Mouse (Mus musculus) mesoderm, embryonic 11.5 days (tissue): Measurements from ENCODE around the gene Arid5a.

ENCODE experiments used
- DNase-seq: peaks from one replicate; pipeline ENCODE4 v3.0.0-alpha.2; 2012; ENCODE audit warnings: low read depth, low spot score

Arid5a gene

DNA sequence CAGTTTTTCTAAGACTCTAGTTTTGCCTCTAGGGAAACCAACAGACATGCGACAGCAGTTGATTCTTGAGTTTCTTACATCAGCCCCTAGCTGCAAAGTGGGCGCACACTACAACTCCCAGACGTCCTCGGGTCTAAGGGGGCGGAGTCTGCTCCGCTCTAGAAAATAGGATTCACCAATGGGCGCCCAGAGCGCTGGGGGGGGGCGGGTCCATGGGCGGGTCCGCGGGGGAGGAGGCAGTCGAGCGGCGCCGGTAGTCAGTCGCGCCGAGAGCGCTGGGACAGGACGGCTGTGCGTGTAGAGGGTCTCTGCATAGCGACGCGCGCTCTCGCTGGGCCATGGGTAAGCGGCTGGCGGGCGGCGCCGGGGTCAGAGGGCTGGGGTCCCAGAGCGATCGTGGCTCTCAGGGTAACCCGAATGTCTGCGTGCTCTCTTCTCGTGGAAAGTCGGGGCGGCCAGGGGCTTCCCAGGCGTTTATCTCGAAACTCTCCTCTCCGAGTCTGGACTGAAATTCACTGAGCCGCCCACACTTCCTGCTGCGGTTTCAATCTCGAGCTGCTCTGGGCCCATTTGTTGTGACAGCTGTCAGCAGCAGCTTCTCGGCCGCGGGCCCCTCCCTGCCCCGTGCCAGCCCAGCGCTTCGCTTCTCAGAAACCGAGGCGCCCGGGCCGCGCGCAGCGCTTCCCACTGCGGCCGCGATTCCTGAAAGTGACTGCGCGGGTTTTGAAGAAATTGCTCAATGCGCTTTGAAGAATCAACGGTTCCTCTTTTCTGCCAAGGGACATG is at the start of gene Arid5a:
Gene Arid5a, plus strand, starts transcription at position 239 of the 786 bp plus-strand sequence.
- peak; percentile 95 for DNase-seq

DNA sequence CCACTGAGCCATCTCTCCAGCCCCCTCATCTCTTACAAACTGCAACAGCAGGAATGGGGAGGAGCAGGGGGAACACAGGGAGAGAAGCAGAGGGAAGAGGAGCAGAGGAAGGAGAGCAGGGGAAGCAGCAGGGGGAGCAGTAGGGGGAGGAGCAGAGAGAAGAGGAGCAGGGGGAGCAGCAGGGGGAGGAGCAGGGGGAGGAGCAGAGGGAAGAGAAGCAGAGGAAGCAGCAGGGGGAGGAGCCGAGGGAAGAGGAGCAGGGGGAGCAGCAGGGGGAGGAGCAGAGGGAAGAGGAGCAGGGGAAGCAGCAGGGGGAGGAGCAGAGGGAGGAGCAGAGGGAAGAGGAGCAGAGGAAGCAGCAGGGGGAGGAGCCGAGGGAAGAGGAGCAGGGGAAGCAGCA is 48.9 kb upstream of the Arid5a start:
- DNase-seq = no peak

DNA sequence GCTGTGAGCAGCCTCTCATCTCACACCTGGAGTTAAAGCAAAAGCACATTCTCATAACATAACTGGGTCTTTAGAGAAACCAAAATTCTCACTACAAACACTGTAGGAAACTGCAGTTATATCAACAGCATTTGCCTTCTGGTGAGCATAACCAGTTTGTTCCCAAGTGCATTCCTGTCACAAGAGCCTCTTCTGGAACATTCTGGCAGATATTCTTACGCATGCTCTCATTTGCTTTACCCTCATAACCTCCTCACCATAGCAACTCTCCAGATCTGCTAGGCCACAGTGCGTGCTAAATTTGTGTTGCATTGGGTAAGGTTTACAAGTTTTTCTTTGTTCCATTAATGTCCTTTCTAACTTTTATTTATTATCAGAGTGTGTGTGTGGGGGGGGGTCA is 48.3 kb upstream of the Arid5a start:
- DNase-seq = no peak

DNA sequence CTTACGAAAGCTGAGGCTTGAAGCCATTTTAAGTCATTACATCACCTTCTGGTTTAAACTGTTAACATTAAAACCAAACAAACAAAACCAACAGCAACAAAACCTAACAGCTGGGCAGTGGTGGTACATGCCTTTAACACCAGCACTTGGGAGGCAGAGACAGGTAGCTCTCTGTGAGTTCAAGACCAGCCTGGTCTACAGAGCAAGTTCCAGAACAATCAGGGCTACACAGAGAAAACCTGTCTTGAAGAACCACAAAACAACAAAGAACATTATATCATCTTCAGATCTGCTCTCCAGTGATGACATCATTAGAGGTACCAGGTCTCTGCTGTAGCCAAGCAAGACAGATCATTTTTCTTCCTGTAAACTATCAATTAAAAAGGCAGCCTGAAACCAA is 47.1 kb upstream of the Arid5a start:
- DNase-seq = no peak

DNA sequence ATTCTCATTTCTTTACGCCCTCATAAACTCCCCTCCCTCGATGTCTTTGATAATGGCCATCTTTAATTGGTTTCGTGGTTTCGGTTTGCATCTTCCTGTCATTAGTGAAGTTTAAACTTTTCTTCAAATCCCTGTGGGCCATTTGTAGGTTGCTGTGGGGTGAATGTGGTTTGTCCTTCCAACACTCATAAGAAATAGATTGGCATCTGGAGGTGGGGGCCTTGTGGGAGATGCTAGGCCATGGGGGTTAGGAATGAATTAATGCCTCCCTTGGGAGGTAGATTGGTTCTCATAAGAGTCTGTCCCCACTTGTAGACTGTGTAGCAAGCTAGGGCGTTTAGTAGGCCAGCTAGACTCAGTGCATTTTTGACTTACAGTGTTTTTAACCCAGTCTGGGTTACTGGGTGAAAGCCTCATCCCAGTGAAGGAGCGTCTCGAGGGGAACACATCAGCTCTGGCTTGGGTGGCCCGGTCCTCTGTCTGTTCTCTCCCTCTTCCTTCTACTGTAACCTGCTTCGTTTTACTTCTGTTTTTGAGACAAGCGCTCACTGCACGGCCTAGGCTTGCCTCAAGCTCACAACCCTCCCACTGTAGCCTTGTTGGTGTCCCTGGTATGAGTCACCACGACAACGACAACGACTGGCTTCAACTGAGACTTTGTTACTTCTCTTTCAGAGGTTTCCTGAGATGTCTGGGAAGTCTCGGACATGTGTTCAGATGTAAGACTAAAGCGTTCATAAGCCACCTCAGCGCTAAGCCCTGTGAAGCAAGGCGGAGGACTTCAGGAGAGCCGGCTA is 45.6 kb upstream of the Arid5a start:
- no peak for DNase-seq

DNA sequence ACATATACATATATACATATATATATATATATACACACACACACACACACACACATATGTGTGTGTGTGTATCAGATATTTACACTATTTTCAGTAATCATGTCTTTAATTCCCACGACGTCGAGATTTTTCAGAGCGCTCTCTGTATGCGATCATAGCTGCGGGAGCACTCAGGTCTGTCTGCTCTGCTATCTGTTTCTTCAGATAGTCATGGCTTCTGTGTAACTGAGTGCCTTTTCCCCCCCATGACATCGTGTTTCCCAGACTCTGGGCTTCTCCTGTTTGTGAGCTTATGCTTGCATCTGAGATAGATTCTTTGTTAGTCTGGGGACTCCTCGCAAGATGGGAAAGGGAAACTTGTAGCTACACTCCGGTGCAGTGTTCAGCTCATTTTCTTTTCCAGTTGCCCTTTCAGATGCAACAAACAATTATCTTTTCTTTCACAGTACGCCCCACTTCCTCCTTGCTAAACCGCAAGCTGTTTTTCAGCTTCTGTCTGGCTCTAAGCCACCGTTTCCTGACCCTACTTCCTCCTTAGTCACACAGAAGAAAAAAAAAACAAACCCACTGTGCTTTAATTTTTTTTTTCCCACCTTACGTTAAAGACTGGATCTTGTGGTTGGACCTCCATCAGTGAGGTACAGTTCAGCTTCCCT is 43.6 kb upstream of the Arid5a start:
- DNase-seq = no peak

DNA sequence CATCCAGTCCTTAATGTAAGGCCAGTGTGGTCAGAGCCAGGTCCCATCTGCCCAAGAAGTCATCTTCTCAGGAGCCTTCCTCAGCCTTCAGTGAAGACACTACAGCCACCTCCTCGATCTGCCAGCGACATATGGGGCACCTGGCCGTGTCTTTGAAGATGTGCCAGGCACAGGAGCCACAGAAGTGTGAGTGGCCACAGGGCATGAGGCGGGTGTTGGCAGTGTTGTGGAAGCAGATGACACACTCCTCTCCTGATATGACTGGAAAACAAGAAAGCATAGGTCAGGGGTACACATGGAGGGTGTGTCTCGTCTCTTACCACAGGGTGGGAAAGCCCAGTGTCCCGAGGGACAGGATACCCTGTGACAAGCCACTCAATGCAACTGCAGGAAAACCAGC is 41.2 kb upstream of the Arid5a start:
- no peak for DNase-seq

DNA sequence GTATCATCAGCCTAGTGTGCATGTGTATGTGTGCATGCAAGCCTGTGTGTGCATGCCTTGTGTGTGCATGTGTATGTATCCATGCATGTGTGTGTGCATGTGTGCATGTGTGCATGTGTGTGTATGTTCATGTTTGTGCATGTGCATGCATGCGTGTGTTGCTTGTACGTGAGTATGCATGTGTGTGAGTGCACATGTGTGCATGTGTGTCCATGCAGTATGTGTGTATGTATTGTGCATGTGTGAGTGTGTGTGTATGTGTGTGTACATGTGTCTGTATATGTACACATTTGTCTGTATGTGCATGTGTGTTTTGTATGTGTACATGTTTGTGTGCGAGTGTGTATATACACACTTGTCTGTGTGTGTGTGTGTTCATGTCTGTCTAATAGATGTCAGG is 39.9 kb upstream of the Arid5a start:
- DNase-seq = no peak

DNA sequence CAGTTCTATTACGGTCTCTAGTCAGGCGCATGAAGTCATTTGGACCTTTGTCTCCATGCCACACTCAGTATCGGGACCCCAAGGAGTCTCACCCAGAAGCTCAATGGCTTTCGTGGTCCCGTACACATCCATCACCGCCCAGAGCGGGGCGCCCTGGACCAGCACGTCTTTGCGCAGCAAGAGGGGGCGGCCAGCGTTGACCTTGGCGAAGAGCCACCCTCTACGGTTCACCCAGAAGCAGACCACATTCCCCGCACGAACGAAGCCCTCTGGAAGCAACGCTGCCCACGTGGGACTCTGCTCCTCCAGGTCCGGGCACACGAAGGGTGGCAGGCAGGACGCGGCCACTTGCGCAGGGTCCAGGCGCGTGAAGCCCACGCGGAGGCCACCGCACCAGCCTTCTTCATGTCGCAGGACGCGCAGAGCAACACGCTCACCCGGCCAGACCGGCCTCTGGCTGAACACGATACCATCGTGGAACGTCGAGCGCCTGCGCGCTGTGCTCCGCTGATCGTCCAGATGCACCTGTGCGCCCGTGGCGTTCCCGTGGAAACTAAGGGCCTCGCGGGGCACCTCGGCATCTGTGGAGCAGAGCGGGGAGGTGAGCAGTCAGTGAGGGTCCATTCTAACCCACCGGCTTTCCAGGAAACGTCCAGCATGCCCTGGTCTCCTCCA is 38.3 kb upstream of the Arid5a start:
- DNase-seq = no peak

DNA sequence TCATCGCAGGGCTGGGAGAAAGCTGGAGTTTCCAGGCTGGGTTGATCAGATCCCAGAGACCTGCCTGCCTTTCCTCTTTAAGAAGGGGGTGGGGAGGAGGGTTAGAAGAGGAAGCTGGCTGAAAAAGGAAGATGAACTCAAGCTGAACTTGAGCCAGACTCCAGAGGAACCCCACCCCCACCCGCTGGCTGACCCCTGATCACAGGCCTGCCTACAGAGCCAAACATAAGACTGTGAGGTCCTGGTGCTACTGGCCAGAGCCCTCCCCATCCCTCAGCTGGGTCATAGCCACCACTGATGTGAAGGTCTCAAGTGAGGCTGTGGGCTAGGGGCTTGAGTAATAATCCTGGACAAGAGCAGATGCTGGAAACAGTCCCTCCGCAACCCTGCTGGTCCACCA is 36.9 kb upstream of the Arid5a start:
- DNase-seq = no peak

DNA sequence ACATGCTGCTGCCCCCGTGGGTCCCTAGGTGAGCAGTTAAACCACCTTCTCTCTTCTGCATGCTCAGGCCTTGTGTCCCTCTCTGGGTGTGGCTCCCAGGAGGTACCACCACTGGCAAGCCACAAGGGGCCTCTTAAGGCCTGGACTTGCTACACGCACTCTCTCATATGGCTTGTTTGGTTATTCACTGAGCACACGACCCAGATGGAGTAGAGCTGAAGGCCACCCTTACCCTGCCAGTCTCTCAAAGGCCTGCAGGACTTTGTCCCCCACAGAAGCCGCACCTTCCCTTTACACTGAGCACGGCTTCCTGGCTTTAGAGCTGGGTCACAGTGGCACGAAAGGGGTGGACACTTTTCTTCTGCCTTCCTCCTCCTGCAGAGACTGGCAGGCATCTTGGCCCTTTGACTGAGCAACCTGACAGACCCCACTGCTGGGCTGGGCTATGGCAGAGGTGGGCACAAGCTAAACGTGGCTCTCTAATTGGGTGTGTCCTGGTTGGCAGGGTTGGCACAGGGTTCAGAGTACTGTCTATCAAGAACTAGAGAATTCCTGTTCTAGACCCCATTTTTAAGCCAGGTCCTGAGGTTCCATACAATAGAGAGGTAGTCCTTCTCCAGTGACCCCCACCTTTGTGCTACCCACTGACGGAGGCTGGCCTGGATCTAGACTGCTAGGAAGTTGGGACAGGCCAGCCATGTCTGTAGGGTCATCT is 35.9 kb upstream of the Arid5a start:
- no peak for DNase-seq

DNA sequence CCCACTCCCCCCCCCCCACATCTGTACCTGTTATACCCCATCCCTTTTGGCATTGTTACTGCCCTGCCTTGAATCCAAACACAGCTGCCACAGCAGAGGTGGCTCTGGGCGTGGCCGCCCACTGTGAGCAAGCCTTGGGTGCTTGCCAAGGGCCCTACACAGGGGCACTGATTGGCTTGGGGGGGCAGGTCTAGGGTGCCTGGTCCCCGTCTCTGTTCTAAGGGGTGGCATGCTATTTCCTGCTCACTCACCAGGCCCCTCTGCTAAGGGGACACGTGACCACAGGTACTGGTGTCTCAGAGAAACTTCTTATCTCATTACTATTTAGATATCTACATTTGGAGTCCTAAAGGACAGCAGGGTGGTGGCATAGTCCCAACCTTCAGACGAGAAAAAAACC is 35.0 kb upstream of the Arid5a start:
- DNase-seq = no peak

DNA sequence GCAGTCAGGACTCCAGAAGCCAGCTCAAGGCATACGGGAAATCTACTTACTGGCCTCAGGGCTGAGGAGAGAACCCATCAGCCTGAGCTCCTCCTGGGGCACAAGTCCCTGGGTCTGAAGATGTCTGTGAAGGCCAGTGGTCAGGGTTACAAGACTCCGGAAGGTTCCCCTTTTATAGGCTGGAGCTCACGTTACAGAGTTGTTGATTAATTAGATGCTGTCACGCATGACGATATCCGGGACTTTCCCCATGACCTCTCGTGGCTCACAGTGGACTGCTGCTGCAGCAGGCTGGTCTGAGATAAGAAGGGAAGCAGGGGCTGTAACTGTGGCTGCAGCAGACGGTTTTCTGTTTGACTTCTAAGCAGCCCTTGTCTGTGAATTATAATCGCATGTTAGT is 34.2 kb upstream of the Arid5a start:
- peak; percentile 45 for DNase-seq

DNA sequence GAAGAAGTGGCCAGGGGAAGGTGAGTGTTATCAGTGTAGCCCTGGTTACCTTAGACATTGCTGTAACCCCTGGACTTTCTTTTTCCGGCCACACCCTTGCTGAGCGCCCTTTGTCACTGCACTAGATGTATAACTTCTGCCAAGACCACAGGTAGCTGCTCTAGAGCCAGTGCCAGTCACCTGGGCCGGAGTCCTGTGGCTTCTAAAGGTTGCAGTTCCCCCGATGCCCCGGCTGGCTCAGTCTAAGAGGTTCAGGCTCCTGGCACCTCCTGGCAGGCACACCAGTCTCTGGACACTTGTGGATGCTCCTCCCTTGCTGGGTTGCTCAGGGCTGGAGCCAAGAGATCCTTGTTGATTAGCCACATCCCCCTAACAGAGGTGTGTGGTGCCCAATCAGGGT is 33.1 kb upstream of the Arid5a start, which contains the start of gene Neurl3:
Gene Neurl3, minus strand, starts transcription at position 225 of the 400 bp plus-strand sequence.
- no peak for DNase-seq

DNA sequence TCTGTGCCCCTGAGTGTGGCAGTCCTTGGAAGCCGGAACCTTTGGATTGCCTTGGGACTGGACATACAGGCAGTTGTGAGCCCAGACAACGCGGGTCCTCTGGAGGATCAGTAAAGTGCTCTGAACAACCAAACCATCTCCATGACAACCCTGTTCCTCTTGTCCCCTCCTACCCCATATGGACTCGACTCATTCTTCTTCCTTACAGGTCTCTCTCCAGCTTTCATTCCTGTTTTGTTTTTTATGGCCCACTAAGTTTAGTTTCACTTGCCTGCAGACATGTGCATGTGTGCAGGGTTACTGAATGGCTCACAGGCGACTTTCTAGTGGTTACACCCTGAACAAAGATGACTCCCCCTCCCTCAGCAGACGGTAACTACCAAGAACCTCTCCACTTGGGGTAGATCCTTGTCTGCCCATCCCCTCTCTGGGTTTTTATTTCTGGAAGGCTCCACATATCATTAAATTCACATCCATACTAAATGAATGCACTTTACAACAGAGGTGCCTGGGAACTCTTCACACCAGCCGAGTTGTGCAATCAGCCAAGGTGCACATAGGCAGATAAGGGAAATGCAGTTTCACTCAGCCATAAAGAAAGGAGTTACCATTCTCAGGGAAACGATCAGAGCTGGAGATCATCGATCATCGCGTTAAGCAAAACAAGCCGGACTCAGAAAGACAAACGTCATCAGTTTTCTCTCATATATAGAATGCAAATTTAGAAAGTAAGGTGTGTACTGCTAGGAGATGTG is 31.7 kb upstream of the Arid5a start:
- DNase-seq = no peak

DNA sequence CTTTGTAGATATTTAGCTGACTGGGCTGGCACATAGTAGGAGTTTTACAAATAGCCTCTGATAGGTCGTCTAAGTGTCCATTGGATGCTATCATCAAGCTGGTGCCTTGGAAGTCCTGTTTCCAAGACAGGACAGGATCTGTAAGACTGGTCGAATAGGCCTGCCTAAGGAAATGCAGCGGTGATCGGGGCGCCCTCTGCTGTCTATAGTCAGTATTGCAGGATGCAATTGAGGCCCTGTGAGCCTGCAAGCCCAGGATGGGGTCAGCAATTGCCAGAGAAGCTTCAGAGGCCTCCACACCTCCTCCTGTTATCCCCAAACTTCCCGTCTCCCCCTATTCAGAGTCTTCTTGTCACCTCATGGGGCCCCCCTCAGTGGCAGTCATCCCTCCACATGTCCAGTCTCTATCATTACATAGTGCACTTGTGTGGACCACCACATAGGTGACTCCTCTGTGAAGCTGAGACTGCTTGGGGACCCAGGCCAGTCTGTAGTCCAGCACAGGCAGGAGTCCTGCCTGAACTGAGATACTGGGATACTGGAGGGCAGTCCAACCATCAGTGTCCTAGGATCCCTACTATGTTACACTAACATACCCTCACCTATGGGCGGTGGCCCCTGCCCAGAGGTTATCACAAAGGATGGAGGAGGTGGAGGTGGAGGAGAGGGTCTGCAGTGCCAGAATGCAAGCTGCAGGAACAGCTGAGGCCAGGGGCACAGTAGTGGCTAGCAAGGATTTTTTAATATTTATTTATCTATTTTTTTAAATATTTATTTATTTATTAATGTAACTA is 30.1 kb upstream of the Arid5a start:
- peak; percentile 83 for DNase-seq

DNA sequence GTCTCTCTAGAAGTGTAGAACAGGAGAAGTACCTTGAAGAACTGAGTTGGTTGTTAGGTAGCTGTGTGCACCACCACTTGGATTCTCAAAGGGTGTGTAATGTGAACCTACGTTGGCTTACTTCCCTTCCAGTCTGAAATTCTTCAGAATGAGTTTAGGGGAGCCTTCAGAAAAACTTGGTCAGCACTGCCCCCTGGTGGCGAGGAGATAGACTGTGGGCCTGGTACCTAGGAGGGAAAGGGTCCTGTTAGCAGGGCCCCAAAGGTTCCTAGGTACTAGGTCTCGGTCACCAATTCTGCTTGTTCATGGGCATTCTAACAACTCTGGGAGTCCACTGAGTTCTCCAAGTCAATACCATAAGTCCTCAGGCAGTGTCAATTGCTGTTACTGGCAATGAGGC is 28.3 kb upstream of the Arid5a start:
- peak; percentile 85 for DNase-seq

DNA sequence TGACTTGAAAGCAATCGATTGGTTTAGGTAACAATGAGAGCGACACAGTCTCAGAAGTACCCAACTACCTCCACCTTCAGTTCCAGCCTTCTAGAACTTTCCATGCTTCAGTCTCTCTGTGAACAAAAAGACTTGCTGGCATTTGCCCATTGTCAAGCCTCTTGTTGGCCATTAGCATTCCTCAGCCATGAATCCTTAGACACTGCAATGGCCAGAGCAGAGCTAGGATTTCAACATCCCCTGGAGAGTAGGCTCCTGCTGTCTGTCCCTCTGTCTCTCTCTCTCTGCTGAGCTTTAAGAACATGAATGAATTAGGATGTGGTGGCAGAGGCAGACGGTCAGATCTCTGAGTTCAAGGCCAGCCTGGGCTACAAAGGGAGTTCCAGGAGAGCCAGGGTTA is 26.6 kb upstream of the Arid5a start:
- no peak for DNase-seq

DNA sequence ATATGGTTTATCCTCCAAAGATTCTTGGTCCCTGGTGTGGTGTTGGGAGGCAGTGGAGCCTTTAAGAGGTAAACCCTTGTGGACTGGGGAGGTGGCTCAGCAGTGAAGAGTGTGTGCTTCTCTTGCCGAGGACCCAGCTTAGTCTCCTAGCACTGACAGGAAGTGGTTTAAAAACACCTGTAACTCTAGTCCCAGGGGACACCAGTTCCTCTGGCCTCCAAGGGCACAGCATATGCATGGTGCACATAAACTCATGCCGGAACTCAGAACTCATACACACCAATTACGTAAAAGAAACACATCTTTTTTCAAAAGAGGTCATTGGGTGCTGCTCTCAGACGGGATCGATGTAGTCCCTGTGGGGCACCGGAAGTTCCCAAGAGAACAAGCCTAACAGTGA is 25.7 kb upstream of the Arid5a start:
- DNase-seq = no peak

DNA sequence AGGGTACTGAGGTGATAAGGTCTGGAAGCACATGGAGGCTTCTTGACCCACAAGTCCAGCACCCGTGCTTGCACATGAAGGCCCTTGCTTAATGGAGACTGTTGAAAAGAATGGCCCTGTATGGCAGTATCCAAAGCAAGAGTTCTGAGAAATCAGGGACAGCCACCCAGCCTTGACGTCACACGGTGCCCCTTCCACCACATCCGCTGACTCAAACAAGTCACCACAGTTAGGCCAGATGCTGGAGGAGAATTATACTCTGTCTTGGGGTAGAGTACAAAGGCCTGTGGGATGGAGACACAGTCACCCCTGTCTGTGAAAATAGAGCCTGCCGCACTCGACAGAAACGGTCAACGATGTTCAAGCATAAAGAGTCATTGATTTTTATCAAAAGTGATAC is 14.1 kb upstream of the Arid5a start:
- DNase-seq = no peak
